ENCODE assay signal across 16 mouse cellular contexts in the genomic region with DNA sequence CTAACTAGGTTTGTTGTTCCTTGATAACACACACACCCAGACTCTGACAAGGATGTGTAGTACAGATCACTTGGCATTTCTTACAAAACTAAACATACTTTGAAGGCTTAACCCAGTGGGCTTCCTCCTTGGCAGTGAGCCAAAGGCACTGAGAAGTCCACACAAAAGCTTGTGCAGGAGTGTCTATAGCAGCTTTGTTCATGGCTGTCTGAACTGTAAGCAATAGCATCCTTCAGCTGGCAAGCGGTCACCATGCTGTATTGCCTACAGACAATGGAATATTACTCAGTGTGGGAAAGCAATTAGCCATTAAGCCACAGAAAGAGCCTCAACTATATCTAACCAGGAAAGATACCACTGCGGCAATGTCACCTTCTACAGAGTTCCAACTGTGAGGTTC. TPM values are rescaled to one million over a fixed set of nuclear protein-coding genes. Genes with fewer than 3 reads are reported as not detected.
DNase-seq lines count a peak whose midpoint lies in the region; ATAC-seq and TF ChIP-seq lines count a peak whose summit lies in the region.
"Had no signal": no experiment of that assay in that cellular context is flagged by ENCODE, and none has a peak within 500 bp of the region (broad histone marks: within the 10 kb centered on the region; RNA-seq: fewer than 3 reads in every experiment).

No protein-coding gene starts in this region.

- TF ChIP-seq CTCF in midbrain, postnatal 0 days (IDR thresholded peaks at IDR 0.05), result no peak

- H3K4me3 ChIP-seq in forebrain, embryonic 14.5 days (ENCODE audit: low read depth, low read length), result no peak overlapping the region
- H3K4me3 ChIP-seq in forebrain, embryonic 10.5 days, result no peak overlapping the region
- no peak overlapping the region for H3K4me3 ChIP-seq in midbrain, postnatal 0 days (ENCODE audit: low read depth, low read length)
- H3K4me3 ChIP-seq in midbrain, embryonic 16.5 days (ENCODE audit: low read depth, low read length), result no peak overlapping the region
- no peak overlapping the region for H3K4me3 ChIP-seq in hindbrain, embryonic 16.5 days (ENCODE audit: low read length)
- H3K4me3 ChIP-seq: embryonic facial prominence, embryonic 15.5 days had no signal

- peak; percentile 67 for DNase-seq in forebrain, embryonic 14.5 days (ENCODE audit: low spot score)
- no peak for DNase-seq in forebrain, embryonic 10.5 days (ENCODE audit: extremely low spot score, low spot score)
- peak; percentile 50 for DNase-seq in midbrain, postnatal 0 days (ENCODE audit: low spot score)
- DNase-seq in mesoderm, embryonic 11.5 days (ENCODE audit: low read depth, low spot score), result peak; percentile 19
- no peak for DNase-seq in adrenal gland, adult 2 months
- DNase-seq in ovary, adult 18-20 months (ENCODE audit: low spot score), result no peak
- DNase-seq: cerebellum, adult 11 months; heart, adult 18-20 months; kidney, postnatal 10 days had no signal

- no peak overlapping the region for H3K4me2 ChIP-seq in forebrain, embryonic 14.5 days (ENCODE audit: low read length)
- no peak overlapping the region for H3K4me2 ChIP-seq in midbrain, postnatal 0 days (ENCODE audit: low read depth, low read length, poor library complexity, severe bottlenecking)
- H3K4me2 ChIP-seq in midbrain, embryonic 16.5 days (ENCODE audit: low read length), result no peak overlapping the region
- no peak overlapping the region for H3K4me2 ChIP-seq in hindbrain, embryonic 16.5 days (ENCODE audit: low read length)
- H3K4me2 ChIP-seq: embryonic facial prominence, embryonic 15.5 days had no signal

- H3K4me1 ChIP-seq in forebrain, embryonic 14.5 days (ENCODE audit: control insufficient read depth, insufficient read depth, low read length), result no peaks in the 10 kb centered on the region; the same call in 1 of the 2 replicates
- H3K4me1 ChIP-seq in forebrain, embryonic 10.5 days, result no peaks in the 10 kb centered on the region
- H3K4me1 ChIP-seq in midbrain, postnatal 0 days (ENCODE audit: insufficient read depth, low read length), result no peaks in the 10 kb centered on the region
- H3K4me1 ChIP-seq in midbrain, embryonic 16.5 days (ENCODE audit: control insufficient read depth, insufficient read depth, low read length), result no peaks in the 10 kb centered on the region; the same call in 1 of the 2 replicates
- no peaks in the 10 kb centered on the region for H3K4me1 ChIP-seq in hindbrain, embryonic 16.5 days (ENCODE audit: control insufficient read depth, insufficient read depth, low read depth, low read length)
- H3K4me1 ChIP-seq: embryonic facial prominence, embryonic 15.5 days had no signal

- ATAC-seq in forebrain, embryonic 14.5 days, result peak; percentile 34; the same call in 1 of the 2 replicates
- no peak for ATAC-seq in midbrain, postnatal 0 days (ENCODE audit: low FRiP score)
- no peak for ATAC-seq in midbrain, embryonic 16.5 days
- ATAC-seq in hindbrain, embryonic 16.5 days, result peak; percentile 24; the same call in 1 of the 2 replicates
- ATAC-seq: intestine, postnatal 0 days had no signal

- no peak overlapping the region for H3K27ac ChIP-seq in forebrain, embryonic 14.5 days (ENCODE audit: low read depth, low read length)
- H3K27ac ChIP-seq in forebrain, embryonic 10.5 days, result no peak overlapping the region
- H3K27ac ChIP-seq in midbrain, postnatal 0 days (ENCODE audit: low read depth, low read length), result no peak overlapping the region
- H3K27ac ChIP-seq in midbrain, embryonic 16.5 days (ENCODE audit: low read length), result no peak overlapping the region
- no peak overlapping the region for H3K27ac ChIP-seq in hindbrain, embryonic 16.5 days (ENCODE audit: low read depth, low read length)
- H3K27ac ChIP-seq: embryonic facial prominence, embryonic 15.5 days; stomach, postnatal 0 days had no signal

- H3K36me3 ChIP-seq in forebrain, embryonic 14.5 days (ENCODE audit: control insufficient read depth, insufficient read depth, low read length), result no peaks in the 10 kb centered on the region
- no peaks in the 10 kb centered on the region for H3K36me3 ChIP-seq in forebrain, embryonic 10.5 days (replicated peaks)
- H3K36me3 ChIP-seq in midbrain, postnatal 0 days (ENCODE audit: insufficient read depth, low read length), result no peaks in the 10 kb centered on the region
- no peaks in the 10 kb centered on the region for H3K36me3 ChIP-seq in midbrain, embryonic 16.5 days (ENCODE audit: control insufficient read depth, insufficient read depth, low read length)
- H3K36me3 ChIP-seq in hindbrain, embryonic 16.5 days (ENCODE audit: control insufficient read depth, insufficient read depth, low read length), result no peaks in the 10 kb centered on the region
- H3K36me3 ChIP-seq: embryonic facial prominence, embryonic 15.5 days had no signal

- WGBS in forebrain, embryonic 14.5 days, result 25% methylated on average over 2 of the region's 2 CpGs
- WGBS in forebrain, embryonic 10.5 days, result 94% methylated on average over 2 of the region's 2 CpGs
- WGBS in midbrain, postnatal 0 days, result 32% methylated on average over 2 of the region's 2 CpGs
- 35% methylated on average over 2 of the region's 2 CpGs for WGBS in midbrain, embryonic 16.5 days
- WGBS in hindbrain, embryonic 16.5 days, result 37% methylated on average over 2 of the region's 2 CpGs

- no peak overlapping the region for H3K9ac ChIP-seq in forebrain, embryonic 14.5 days (ENCODE audit: low read length)
- no peak overlapping the region for H3K9ac ChIP-seq in midbrain, postnatal 0 days (replicated peaks; ENCODE audit: low read length, poor library complexity, severe bottlenecking)
- H3K9ac ChIP-seq in midbrain, embryonic 16.5 days (ENCODE audit: low read depth, low read length), result no peak overlapping the region
- no peak overlapping the region for H3K9ac ChIP-seq in hindbrain, embryonic 16.5 days (ENCODE audit: low read depth, low read length)
- H3K9ac ChIP-seq: embryonic facial prominence, embryonic 15.5 days had no signal

- no peaks in the 10 kb centered on the region for H3K27me3 ChIP-seq in forebrain, embryonic 14.5 days (replicated peaks; ENCODE audit: control insufficient read depth, insufficient read depth, low read length)
- H3K27me3 ChIP-seq in forebrain, embryonic 10.5 days (ENCODE audit: poor library complexity, severe bottlenecking), result no peaks in the 10 kb centered on the region
- no peaks in the 10 kb centered on the region for H3K27me3 ChIP-seq in midbrain, postnatal 0 days (ENCODE audit: insufficient read depth, low read length)
- no peaks in the 10 kb centered on the region for H3K27me3 ChIP-seq in midbrain, embryonic 16.5 days (ENCODE audit: control insufficient read depth, insufficient read depth, low read depth, low read length)
- H3K27me3 ChIP-seq in hindbrain, embryonic 16.5 days (replicated peaks; ENCODE audit: control insufficient read depth, insufficient read depth, low read length), result no peaks in the 10 kb centered on the region
- H3K27me3 ChIP-seq: embryonic facial prominence, embryonic 15.5 days had no signal

- no peaks in the 10 kb centered on the region for H3K9me3 ChIP-seq in forebrain, embryonic 14.5 days (replicated peaks; ENCODE audit: control insufficient read depth, low read length)
- no peaks in the 10 kb centered on the region for H3K9me3 ChIP-seq in forebrain, embryonic 10.5 days
- H3K9me3 ChIP-seq in midbrain, postnatal 0 days (ENCODE audit: low read length), result no peaks in the 10 kb centered on the region
- H3K9me3 ChIP-seq in midbrain, embryonic 16.5 days (replicated peaks; ENCODE audit: control insufficient read depth, low read length, poor library complexity, severe bottlenecking), result no peaks in the 10 kb centered on the region
- H3K9me3 ChIP-seq in hindbrain, embryonic 16.5 days (ENCODE audit: control insufficient read depth, low read length), result peaks cover 2% of the 10 kb centered on the region; the same call in 1 of the 2 replicates
- H3K9me3 ChIP-seq: embryonic facial prominence, embryonic 15.5 days had no signal

RNA-seq across cellular contexts. Expression of a gene that starts 23.3 kb away (rescaled TPM):
- 7.4 and 7.7 TPM in 2 replicates for polyA plus RNA-seq in forebrain, embryonic 14.5 days (2014; fragmentation: Nextera tagmentation; extraction: Ambion mirVana)
- 20.3 and 20.7 TPM in 2 replicates for polyA plus RNA-seq in forebrain, embryonic 10.5 days (2016; fragmentation: Nextera tagmentation; extraction: Ambion mirVana)
- 14.3 and 17.9 TPM in 2 replicates for total RNA-seq in midbrain, postnatal 0 days (2014; rRNA removed)
- 16.1 and 19.1 TPM in 2 replicates for polyA plus RNA-seq in midbrain, postnatal 0 days (2015; fragmentation: Nextera tagmentation; extraction: Ambion mirVana)
- polyA plus RNA-seq in midbrain, embryonic 16.5 days (2015; fragmentation: Nextera tagmentation; extraction: Ambion mirVana), result 9.1 and 12.1 TPM in 2 replicates
- 16.9 and 18.0 TPM in 2 replicates for polyA plus RNA-seq in hindbrain, embryonic 16.5 days (2015; fragmentation: Nextera tagmentation; extraction: Ambion mirVana)
- 10 to 100 TPM in 1 of 2 experiments, 1 to 10 TPM in 1; 6.1 to 59.6 TPM for total RNA-seq in adrenal gland, adult 2 months (2021)
- polyA plus RNA-seq in adrenal gland, adult 2 months (2012; rRNA removed), result 4.7 and 7.4 TPM in 2 replicates
- total RNA-seq: common myeloid progenitor, adult 5-6 weeks; megakaryocyte progenitor cell, adult 5-6 weeks had no signal

RNA-seq across cellular contexts. Expression of a gene that starts 42.5 kb away (rescaled TPM):
- 9.1 and 12.0 TPM in 2 replicates for polyA plus RNA-seq in forebrain, embryonic 14.5 days (2014; fragmentation: Nextera tagmentation; extraction: Ambion mirVana)
- 27.5 and 28.6 TPM in 2 replicates for polyA plus RNA-seq in forebrain, embryonic 10.5 days (2016; fragmentation: Nextera tagmentation; extraction: Ambion mirVana)
- total RNA-seq in midbrain, postnatal 0 days (2014; rRNA removed), result 36.3 and 51.9 TPM in 2 replicates
- 23.2 and 23.7 TPM in 2 replicates for polyA plus RNA-seq in midbrain, postnatal 0 days (2015; fragmentation: Nextera tagmentation; extraction: Ambion mirVana)
- 20.8 and 21.3 TPM in 2 replicates for polyA plus RNA-seq in midbrain, embryonic 16.5 days (2015; fragmentation: Nextera tagmentation; extraction: Ambion mirVana)
- polyA plus RNA-seq in hindbrain, embryonic 16.5 days (2015; fragmentation: Nextera tagmentation; extraction: Ambion mirVana), result 18.5 and 29.8 TPM in 2 replicates
- total RNA-seq in adrenal gland, adult 2 months (2021), result 100 to 1,000 TPM; 228 to 424 TPM
- 50.0 and 414 TPM in 2 replicates for polyA plus RNA-seq in adrenal gland, adult 2 months (2012; rRNA removed)

Comparison
In these comparisons a context has a peak if more than half of its experiments do, and no peak if none do; other contexts are left out.
1. DNase-seq: peak in forebrain, embryonic 14.5 days (single experiment), midbrain, postnatal 0 days (single experiment) and mesoderm, embryonic 11.5 days (single experiment); none in forebrain, embryonic 10.5 days (single experiment), adrenal gland, adult 2 months (single experiment) and ovary, adult 18-20 months (single experiment).
2. ATAC-seq: peak in forebrain, embryonic 14.5 days (single experiment) and hindbrain, embryonic 16.5 days (single experiment); none in midbrain, postnatal 0 days (single experiment) and midbrain, embryonic 16.5 days (single experiment).